Mouse (Mus musculus): Measurements from ENCODE around the gene Eif4g3.

DNA sequence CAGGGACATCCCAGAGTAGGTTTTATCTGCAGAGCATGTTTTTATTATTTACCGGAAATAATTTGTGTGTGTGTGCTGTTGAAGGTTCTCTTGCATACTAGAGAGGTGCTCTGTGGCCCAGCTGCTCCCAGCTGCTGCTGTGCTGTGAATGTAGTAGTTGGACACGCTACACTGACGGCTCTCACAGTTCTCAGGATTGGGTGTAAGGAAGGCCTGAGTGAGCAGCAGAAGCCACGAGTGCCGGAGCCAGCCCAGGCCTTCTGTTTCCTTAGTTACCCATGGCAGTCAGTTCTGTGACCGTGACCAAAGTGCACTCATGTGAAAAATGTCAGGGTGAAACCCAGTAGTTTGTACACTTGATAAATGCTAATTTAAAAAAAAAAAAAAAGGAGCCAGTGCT, 25.2 kb downstream of the Eif4g3 start:
- TF ChIP-seq CTCF (IDR thresholded peaks at IDR 0.05; ENCODE audit: low read depth): no peak
- TF ChIP-seq EP300 (IDR thresholded peaks at IDR 0.05; ENCODE audit: low read depth): no peak
